Mouse (Mus musculus) ES-E14 (cell line): ENCODE measurements around the gene Cep131.

Experiments used
- CHD2 ChIP-seq: IDR thresholded peaks from 2 replicates; pipeline ENCODE4 v1.6.1; 2014; ENCODE audit warnings: mild to moderate bottlenecking, low read depth, low read length, inconsistent platforms
- ZC3H11A ChIP-seq: IDR thresholded peaks from 2 replicates; pipeline ENCODE4 v1.6.1; 2012; ENCODE audit warnings: low read depth, mild to moderate bottlenecking, inconsistent platforms, low read length, borderline replicate concordance

DNA sequence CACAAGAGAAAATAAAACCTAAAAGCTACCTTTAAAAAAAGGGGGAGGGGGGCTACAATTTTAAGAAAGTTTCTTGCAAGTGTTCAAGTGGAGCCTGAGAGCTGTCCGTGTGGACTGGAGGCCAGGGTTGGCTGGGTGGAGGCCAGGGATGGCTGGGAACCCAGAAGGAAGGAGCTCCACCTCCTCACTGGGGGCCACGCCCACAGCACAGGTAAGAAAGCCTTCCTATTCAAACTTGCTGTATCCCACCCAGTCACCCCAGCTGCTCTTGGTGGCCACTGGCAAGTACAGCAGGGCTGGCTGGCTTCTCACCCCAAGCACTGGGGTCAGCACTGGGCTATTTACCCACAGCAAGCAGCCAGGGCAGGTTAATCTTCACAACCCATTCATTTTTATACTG, 20.4 kb upstream of the Cep131 start:
- TF ChIP-seq CHD2, result no peak
- TF ChIP-seq ZC3H11A, result no peak
